Mouse (Mus musculus): ENCODE measurements around the gene Ppa1.
A peak's percentile ranks its signal among the peaks of the same experiment; 100 is the strongest.

Ppa1 gene

GRCm38 (mm10) chr10:61697028-61697427 lies 48.7 kb downstream of the Ppa1 start:
- peak; percentile 93 for DNase-seq

- no peak for DNase-seq
These were observed 56.3 kb downstream of the Ppa1 start for GRCm38 (mm10) chr10:61704663-61705062.

- DNase-seq: no peak
These were observed 58.3 kb downstream of the Ppa1 start for GRCm38 (mm10) chr10:61706412-61707375.

GRCm38 (mm10) chr10:61713601-61714000 lies 65.2 kb downstream of the Ppa1 start:
- no peak for DNase-seq

GRCm38 (mm10) chr10:61714146-61714545 lies 65.8 kb downstream of the Ppa1 start:
- DNase-seq: no peak

GRCm38 (mm10) chr10:61714771-61715461 lies 66.6 kb downstream of the Ppa1 start, which contains the start of gene Aifm2:
Gene Aifm2, plus strand, starts transcription at chr10:61715263.
- DNase-seq: peak; percentile 99

GRCm38 (mm10) chr10:61715462-61715837 lies 67.1 kb downstream of the Ppa1 start:
- no peak for DNase-seq

GRCm38 (mm10) chr10:61715996-61716864 lies 67.9 kb downstream of the Ppa1 start:
- peak; percentile 92 for DNase-seq

- DNase-seq: no peak
These were observed 69.3 kb downstream of the Ppa1 start for GRCm38 (mm10) chr10:61717406-61718296.

- no peak for DNase-seq
These were observed 72.0 kb downstream of the Ppa1 start for GRCm38 (mm10) chr10:61720331-61720730.

- no peak for DNase-seq
These were observed 73.9 kb downstream of the Ppa1 start for GRCm38 (mm10) chr10:61722215-61722614.

GRCm38 (mm10) chr10:61723271-61723670 lies 74.9 kb downstream of the Ppa1 start:
- DNase-seq: no peak

All from heart, adult 11 months (tissue).